Mouse (Mus musculus): Measurements from ENCODE around the gene Ripk4. TPM values are rescaled to one million over a fixed set of nuclear protein-coding genes. Genes with fewer than 3 reads are reported as not detected.

Gene Ripk4
- polyA plus RNA-seq (2017; shearing (Covaris generic)) = 0.11 TPM

GRCm38 (mm10) chr16:97763061-97763989 lies at the start of gene Ripk4:
TSS of gene Ripk4 (minus strand) at chr16:97763787.

Other genes with a start within 250 kb of the Ripk4 start
- gene Fam3b, start 249.0 kb downstream of the Ripk4 start, polyA plus RNA-seq (2017; shearing (Covaris generic)) = 1.2 TPM
- gene Tmprss2, start 152.6 kb downstream of the Ripk4 start, polyA plus RNA-seq (2017; shearing (Covaris generic)) = not detected
- gene Prdm15, start 88.1 kb upstream of the Ripk4 start, polyA plus RNA-seq (2017; shearing (Covaris generic)) = 17.7 TPM
- gene C2cd2, start 198.8 kb upstream of the Ripk4 start, polyA plus RNA-seq (2017; shearing (Covaris generic)) = 15.1 TPM
- 16.3 TPM for gene Zbtb21, start 198.8 kb upstream of the Ripk4 start, polyA plus RNA-seq (2017; shearing (Covaris generic))
- gene B230307C23Rik, start 233.5 kb upstream of the Ripk4 start, polyA plus RNA-seq (2017; shearing (Covaris generic)) = 34.8 TPM